Mouse (Mus musculus): ENCODE measurements at regions not wholly inside any gene's neighbourhood (a gene's known extent, or its start where the extent isn't known, plus 50 kb on each side); places are given as distances from the start of the nearest gene placed in this dataset.
"Not testable (repeated sequence)": the region's sequence is repeated elsewhere in the genome, so short reads cannot be mapped to it uniquely, and the experiment has no call there.

GRCm38 (mm10) chr14:71113198-71113597 is 513.6 kb upstream of the Fam160b2 start:
- no peak for DNase-seq (ENCODE audit: low read depth, low spot score)

- DNase-seq (ENCODE audit: low read depth, low spot score) = no peak
These were observed 505.0 kb upstream of the Fam160b2 start for GRCm38 (mm10) chr14:71104617-71105016.

- no peak for DNase-seq (ENCODE audit: low read depth, low spot score)
These were observed 504.3 kb upstream of the Fam160b2 start for GRCm38 (mm10) chr14:71103955-71104354.

GRCm38 (mm10) chr14:71095661-71096422 is 496.2 kb upstream of the Fam160b2 start:
- DNase-seq (ENCODE audit: low read depth, low spot score) = peak; percentile 16

- DNase-seq (ENCODE audit: low read depth, low spot score) = no peak
These were observed 493.1 kb upstream of the Fam160b2 start for GRCm38 (mm10) chr14:71092626-71093326.

GRCm38 (mm10) chr14:71085721-71086120 is 486.1 kb upstream of the Fam160b2 start:
- no peak for DNase-seq (ENCODE audit: low read depth, low spot score)

GRCm38 (mm10) chr14:71082327-71082726 is 482.7 kb upstream of the Fam160b2 start:
- no peak for DNase-seq (ENCODE audit: low read depth, low spot score)

GRCm38 (mm10) chr14:71075671-71076070 is 476.0 kb upstream of the Fam160b2 start:
- DNase-seq (ENCODE audit: low read depth, low spot score) = no peak

- no peak for DNase-seq (ENCODE audit: low read depth, low spot score)
These were observed 474.4 kb upstream of the Fam160b2 start for GRCm38 (mm10) chr14:71074019-71074418.

- DNase-seq (ENCODE audit: low read depth, low spot score) = no peak
These were observed 466.0 kb upstream of the Fam160b2 start for GRCm38 (mm10) chr14:71065669-71066068.

- DNase-seq (ENCODE audit: low read depth, low spot score) = no peak
These were observed 457.0 kb upstream of the Fam160b2 start for GRCm38 (mm10) chr14:71056601-71057000.

- DNase-seq (ENCODE audit: low read depth, low spot score) = no peak
These were observed 455.8 kb upstream of the Fam160b2 start for GRCm38 (mm10) chr14:71055480-71055879.

- DNase-seq (ENCODE audit: low read depth, low spot score) = no peak
These were observed 454.4 kb upstream of the Fam160b2 start for GRCm38 (mm10) chr14:71053788-71054641.

- peak; percentile 42 for DNase-seq (ENCODE audit: low read depth, low spot score)
These were observed 447.5 kb upstream of the Fam160b2 start for GRCm38 (mm10) chr14:71047096-71047495.

- DNase-seq (ENCODE audit: low read depth, low spot score) = not testable (repeated sequence)
These were observed 444.5 kb upstream of the Fam160b2 start for GRCm38 (mm10) chr14:71043879-71044770.

- DNase-seq (ENCODE audit: low read depth, low spot score) = no peak
These were observed 437.0 kb upstream of the Fam160b2 start for GRCm38 (mm10) chr14:71036620-71037019.

- DNase-seq (ENCODE audit: low read depth, low spot score) = no peak
These were observed 434.0 kb upstream of the Fam160b2 start for GRCm38 (mm10) chr14:71033586-71033985.

- DNase-seq (ENCODE audit: low read depth, low spot score) = no peak
These were observed 430.7 kb upstream of the Fam160b2 start for GRCm38 (mm10) chr14:71030164-71030880.
